Mouse (Mus musculus) regulatory T cell (primary cell): ENCODE data around the gene Scube3.

Source experiments
- in situ Hi-C: fragments of 300-600 bp; cut with MboI, MseI; formaldehyde crosslinking; loops from one replicate; pipeline ENCODE4 v1.15.1; 2025; ENCODE audit warnings: high pct_unique_total_duplicates

The Scube3 gene

DNA sequence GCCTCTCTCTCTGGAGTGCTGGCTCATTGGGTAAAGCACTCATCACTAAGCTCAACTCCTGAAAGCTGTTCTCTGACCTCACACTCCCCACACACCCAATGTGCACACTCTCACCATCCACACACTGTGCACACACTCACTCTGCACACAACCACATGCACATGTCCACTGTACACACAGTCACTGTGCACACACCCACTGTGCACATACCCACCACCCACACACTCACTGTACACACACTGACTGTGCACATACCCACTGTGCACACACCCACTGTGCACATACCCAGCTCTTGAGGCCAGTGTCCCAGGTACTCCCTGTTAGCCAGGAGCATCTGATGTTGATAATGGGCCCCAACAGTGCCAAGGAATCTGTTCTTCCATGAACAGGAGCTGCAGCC is 10.8 kb upstream of the Scube3 start:
- in situ Hi-C loops = loop anchor here (5.0 kb wide), 1 partner anchor 59 kb away; no protein-coding TSS in a partner anchor

GRCm38 (mm10) chr17:28133193-28133592 is 8.7 kb upstream of the Scube3 start:
- in situ Hi-C loops = loop anchor here (5.0 kb wide), 1 partner anchor 61 kb away; no protein-coding TSS in a partner anchor

- in situ Hi-C loops = no loop called here
These were observed 6.4 kb upstream of the Scube3 start for GRCm38 (mm10) chr17:28135496-28135895.

DNA sequence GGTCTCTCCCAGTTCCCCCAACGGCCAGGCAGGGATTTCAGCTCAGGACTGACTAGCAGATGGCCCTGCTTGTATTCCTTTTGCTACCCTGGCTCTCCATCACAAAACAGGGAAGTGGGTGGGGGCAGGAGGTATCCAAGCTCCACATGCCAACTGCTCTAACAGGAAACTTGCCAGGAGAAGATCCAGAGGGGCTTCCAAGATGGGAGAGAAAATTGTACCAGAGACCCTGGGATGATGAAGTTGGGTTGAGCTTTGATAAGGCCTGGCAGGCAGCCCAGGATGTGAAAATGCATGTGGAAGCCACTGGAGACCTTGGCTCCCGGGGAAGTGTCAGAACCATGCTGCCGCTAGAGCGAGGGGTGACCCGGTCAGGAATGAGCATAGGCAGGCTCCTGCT is 5.7 kb upstream of the Scube3 start:
- in situ Hi-C loops = no loop called here

DNA sequence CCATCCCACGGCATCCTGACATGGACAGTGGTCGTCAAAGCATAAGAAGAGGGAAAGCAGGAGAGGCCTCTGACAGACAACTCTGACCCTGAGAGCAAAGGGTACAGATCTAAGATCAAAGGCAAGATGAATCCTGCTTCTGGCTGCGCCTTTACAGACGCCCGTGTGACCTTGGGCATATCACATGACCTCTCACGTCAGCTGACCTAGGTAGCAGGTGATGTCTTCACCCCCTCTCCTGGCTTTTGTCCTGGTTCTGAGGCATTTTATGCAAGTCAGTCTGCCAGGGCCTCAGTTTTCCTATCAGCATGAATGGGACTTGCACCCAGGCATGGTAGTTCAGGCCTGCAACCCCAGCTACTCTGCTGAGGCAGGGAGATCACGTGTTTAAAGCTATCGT is 3.9 kb upstream of the Scube3 start:
- in situ Hi-C loops = no loop called here

GRCm38 (mm10) chr17:28138685-28139084 is 3.3 kb upstream of the Scube3 start:
- in situ Hi-C loops = no loop called here

- in situ Hi-C loops = no loop called here
These were observed 1.3 kb upstream of the Scube3 start for GRCm38 (mm10) chr17:28140431-28141204.

DNA sequence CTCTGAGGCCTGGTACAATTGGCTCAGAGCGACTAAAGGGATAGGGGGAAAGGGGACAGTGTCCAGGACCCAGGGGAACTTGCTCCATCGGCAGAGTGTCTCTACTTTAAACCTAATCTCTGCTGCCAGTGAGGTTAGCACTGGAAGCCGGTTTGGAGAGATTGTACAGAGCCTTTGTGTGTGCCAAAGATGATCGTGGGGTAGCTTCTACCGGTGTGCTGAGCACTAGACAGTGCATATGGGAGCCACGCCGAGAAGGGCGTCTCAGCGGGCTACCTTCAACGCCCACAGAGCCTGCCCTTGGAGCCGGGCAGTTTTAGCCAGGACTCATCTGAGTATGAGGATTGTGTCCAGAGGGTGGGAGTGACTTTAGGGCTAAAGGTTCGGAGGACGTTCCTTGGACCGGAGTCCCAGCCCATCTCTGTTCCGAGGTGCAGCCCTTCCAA is 713 bp upstream of the Scube3 start:
- in situ Hi-C loops = no loop called here

DNA sequence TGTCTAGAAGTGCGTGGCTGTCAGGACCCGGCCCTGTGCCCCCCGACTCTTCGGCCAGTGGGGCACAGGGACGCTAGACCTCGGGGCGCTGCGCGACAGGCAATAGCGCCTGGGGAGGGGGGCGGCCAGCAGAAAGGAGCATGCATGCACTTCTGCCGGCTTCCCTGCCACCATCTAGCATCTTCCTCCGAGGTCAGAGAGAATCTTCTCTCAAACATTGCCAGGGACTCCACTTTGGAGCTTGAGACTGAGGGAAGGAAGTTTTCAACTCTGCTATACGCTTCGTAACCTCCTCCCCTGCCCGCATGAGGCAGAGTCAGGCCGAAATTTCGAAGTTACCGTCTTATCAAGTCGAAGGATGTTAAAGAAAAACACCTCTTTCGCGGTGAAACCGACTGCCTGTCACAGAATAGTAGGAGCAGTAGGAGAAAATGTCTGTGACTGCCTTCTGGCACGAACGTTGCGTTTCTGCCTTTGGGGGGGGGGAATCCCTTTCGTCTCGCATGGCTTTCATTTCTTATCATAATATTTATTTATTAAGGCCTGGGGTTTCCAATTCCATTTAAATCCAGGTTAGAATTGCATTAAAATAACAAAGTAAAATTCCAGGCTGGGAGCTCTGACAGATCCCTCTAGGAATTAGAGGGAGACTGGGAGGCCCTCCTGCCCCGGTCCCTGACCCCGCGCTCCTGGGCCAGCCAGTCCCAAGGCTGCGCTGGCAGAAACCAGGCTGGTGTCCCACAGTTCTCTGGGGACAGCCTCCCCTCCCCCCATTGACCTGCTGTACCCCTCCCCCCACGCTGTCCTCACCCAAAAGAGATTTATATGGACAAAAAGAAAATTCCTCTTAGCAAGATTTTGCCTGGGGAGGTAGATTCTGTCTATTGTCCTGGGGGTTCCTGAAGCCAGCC is 1.0 kb downstream of the Scube3 start:
- in situ Hi-C loops = no loop called here

GRCm38 (mm10) chr17:28143751-28144150 is 1.8 kb downstream of the Scube3 start:
- in situ Hi-C loops = no loop called here

- in situ Hi-C loops = no loop called here
These were observed 2.3 kb downstream of the Scube3 start for GRCm38 (mm10) chr17:28144241-28144640.

DNA sequence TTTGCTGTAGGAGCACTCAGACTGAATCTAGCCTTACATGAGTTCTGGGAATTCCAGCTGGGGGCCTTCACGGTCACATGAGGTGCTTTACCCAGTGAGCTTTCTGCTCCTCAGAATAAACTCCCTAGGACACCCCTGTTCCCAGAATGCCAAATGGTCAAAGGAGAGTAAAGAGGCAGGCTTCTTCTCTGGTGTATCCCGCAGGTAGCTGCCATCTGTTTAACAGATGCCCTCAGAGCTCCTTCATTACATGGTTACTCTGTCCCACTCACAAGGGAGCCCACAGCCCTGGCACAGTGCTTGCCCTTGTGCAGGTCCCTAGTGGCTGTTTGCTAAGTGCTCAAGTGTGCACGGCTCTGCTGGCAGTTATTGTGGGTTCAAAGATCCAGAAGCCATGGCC is 6.3 kb downstream of the Scube3 start:
- in situ Hi-C loops = no loop called here

DNA sequence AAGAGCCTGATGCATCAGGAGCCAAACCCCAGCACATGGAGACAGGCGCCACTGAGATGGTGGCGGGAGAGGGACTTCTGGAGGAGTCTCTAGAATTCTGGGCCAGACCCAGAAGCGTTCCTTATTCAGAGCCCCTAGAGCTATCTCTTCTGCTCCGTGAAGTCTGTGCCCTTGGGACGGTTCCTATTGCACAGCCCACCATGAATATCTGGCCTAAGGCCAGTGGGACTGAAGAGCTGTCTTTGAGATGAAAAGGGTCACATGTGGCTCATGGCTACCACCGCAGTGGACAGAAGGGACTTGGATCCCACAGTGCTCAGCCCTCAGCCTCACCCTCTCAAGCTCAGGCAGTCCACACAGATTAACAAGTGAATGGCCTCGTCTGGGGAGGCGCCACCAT is 7.8 kb downstream of the Scube3 start:
- in situ Hi-C loops = loop anchor here (5.0 kb wide), 1 partner anchor 162 kb away; no protein-coding TSS in a partner anchor

- in situ Hi-C loops = loop anchor here (5.0 kb wide), 1 partner anchor 163 kb away; no protein-coding TSS in a partner anchor
These were observed 8.5 kb downstream of the Scube3 start for GRCm38 (mm10) chr17:28150456-28150855.

DNA sequence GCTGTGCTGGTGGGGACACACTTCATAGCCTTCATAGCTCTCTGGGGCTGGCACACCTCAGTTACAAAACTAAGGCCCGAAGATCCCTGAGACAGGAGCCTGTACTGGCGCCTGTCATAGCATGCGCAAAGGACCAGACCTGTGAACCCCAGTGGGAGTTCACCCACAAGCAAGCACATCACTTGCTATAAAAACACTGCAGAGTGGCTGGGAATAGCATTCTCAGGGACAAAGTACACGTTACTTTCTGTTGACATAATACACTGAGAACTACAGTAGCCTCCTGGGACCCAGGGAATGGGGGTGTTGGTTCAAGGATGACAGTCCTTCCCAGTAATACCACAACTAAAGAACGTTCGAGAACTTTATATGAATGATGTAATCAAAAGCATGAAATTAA is 11.2 kb downstream of the Scube3 start:
- in situ Hi-C loops = loop anchor here (5.0 kb wide), 1 partner anchor 166 kb away; no protein-coding TSS in a partner anchor

DNA sequence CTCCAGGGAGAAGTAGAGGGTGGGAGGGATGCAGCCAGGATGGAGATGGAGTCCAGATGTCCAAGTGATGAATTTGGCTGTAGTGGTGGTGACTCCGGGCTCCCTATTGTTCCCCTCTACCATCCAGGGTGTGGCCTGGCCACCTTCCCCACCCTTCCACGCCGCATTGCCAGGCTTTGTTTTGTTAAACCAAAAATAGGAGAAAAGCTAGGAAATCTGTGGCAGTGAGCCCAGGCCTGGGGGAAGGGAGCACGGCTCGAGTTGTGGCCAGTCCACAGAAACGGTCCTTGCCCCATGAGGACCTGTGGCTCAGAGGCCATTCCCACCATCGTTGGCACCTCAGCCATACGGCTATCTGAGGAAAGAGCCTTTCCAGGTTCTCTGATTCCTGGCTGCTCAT is 13.0 kb downstream of the Scube3 start:
- in situ Hi-C loops = loop anchor here (5.0 kb wide), 1 partner anchor 168 kb away; no protein-coding TSS in a partner anchor

DNA sequence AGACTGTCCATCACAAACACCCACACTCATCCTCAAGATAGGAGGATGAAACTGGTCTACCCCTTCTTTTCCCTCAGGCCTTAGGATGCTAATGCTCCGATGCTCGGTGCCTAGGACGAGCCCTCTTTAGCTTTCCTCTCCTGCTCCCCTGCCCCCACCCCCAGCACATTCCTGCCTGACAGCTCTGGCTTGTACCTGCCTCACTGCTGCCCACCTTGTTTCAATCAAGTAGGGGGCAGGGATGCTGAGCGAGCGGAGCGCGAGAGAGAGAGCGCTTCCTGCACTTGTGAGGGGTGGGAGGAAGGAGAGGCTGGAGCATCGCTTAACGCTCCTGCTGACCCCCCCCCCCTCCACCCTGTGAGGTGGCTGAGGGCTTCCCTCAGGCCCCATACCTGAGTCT is 18.4 kb downstream of the Scube3 start:
- in situ Hi-C loops = loop anchor here (5.0 kb wide), 1 partner anchor 78 kb away; the partner anchor contains the start of gene Tcp11

DNA sequence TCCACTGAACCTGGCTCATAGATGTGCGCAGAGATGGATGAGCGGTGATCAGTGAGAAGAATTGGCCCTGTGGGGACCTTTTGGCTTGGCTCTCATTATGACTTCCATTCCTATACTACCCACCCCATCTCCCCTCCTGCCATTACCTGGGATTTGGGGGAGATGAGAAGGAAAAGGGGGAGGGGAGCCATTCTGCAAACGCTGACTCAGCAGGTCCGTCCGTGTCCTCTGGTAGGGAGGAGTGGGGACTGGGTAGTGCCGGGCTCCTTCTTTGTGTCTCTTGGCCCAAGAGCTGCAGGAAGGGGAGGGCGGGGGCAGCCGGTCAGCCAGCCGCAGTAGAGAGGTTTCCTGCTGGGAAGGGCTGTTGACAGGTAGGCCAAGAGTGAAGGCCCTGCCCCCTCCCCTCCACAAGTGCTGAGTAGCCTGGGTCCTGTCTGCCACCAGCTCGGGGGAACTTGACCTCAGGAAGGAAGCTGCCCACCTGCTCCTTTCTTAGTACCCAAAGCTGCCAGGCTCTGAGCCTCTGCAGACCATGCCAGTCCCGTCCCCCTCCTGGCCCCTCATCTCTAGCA is 19.5 kb downstream of the Scube3 start:
- in situ Hi-C loops = loop anchor here (5.0 kb wide), 1 partner anchor 79 kb away; the partner anchor contains the start of gene Tcp11

- in situ Hi-C loops = loop anchor here (5.0 kb wide), 1 partner anchor 81 kb away; the partner anchor contains the start of gene Tcp11
These were observed 21.7 kb downstream of the Scube3 start for GRCm38 (mm10) chr17:28163666-28164065.

GRCm38 (mm10) chr17:28170460-28171305 is 28.7 kb downstream of the Scube3 start:
- in situ Hi-C loops = no loop called here

GRCm38 (mm10) chr17:28172690-28173089 is 30.7 kb downstream of the Scube3 start:
- in situ Hi-C loops = no loop called here
